Mouse (Mus musculus): ENCODE data around the gene Nr2c2. TPM values are rescaled to one million over a fixed set of nuclear protein-coding genes. Genes with fewer than 3 reads are reported as not detected.

The Nr2c2 gene
- polyA plus RNA-seq, 1 experiment from 2014 or later = 25.8 TPM

GRCm38 (mm10) chr6:92093869-92094268 is 2.7 kb downstream of the Nr2c2 start:
- Histone ChIP-seq H3K9ac (replicated peaks; ENCODE audit: low read depth, low read length) (no peak overlapping the region), H3K9me3 (ENCODE audit: control insufficient read depth, low read length) (no peaks in the 10 kb centered on the region), H3K4me1 (replicated peaks; ENCODE audit: control insufficient read depth, insufficient read depth, low read length) (peaks cover 27% of the 10 kb centered on the region), H3K4me2 (ENCODE audit: low read length) (no peak overlapping the region), H3K4me3 (replicated peaks; ENCODE audit: low read length) (no peak overlapping the region), H3K27ac (ENCODE audit: low read length) (no peak overlapping the region), H3K36me3 (ENCODE audit: control insufficient read depth, insufficient read depth) (no peaks in the 10 kb centered on the region), H3K27me3 (replicated peaks; ENCODE audit: control insufficient read depth, insufficient read depth, low read length) (no peaks in the 10 kb centered on the region)
- no peak for ATAC-seq
- WGBS = 89% methylated on average over 2 of the region's 2 CpGs

- Histone ChIP-seq H3K36me3 (ENCODE audit: control insufficient read depth, insufficient read depth) (no peaks in the 10 kb centered on the region), H3K4me1 (replicated peaks; ENCODE audit: control insufficient read depth, insufficient read depth, low read length) (peaks cover 1% of the 10 kb centered on the region; the same call in 1 of the 2 replicates), H3K27me3 (replicated peaks; ENCODE audit: control insufficient read depth, insufficient read depth, low read length) (no peaks in the 10 kb centered on the region), H3K9ac (replicated peaks; ENCODE audit: low read depth, low read length) (no peak overlapping the region), H3K9me3 (ENCODE audit: control insufficient read depth, low read length) (no peaks in the 10 kb centered on the region), H3K27ac (ENCODE audit: low read length) (no peak overlapping the region), H3K4me3 (replicated peaks; ENCODE audit: low read length) (no peak overlapping the region), H3K4me2 (ENCODE audit: low read length) (no peak overlapping the region)
- no peak for ATAC-seq
- WGBS = 74% methylated on average over 2 of the region's 2 CpGs
Observed at GRCm38 (mm10) chr6:92100679-92101360, 9.6 kb downstream of the Nr2c2 start.

GRCm38 (mm10) chr6:92124547-92124946 is 33.4 kb downstream of the Nr2c2 start:
- Histone ChIP-seq H3K9me3 (ENCODE audit: control insufficient read depth, low read length) (no peaks in the 10 kb centered on the region), H3K27ac (ENCODE audit: low read length) (no peak overlapping the region), H3K4me3 (replicated peaks; ENCODE audit: low read length) (no peak overlapping the region), H3K27me3 (replicated peaks; ENCODE audit: control insufficient read depth, insufficient read depth, low read length) (no peaks in the 10 kb centered on the region), H3K4me2 (ENCODE audit: low read length) (no peak overlapping the region), H3K36me3 (ENCODE audit: control insufficient read depth, insufficient read depth) (no peaks in the 10 kb centered on the region), H3K4me1 (replicated peaks; ENCODE audit: control insufficient read depth, insufficient read depth, low read length) (0 out of 2 replicates have a peak, but pooled peaks cover 3% of the 10 kb centered on the region), H3K9ac (replicated peaks; ENCODE audit: low read depth, low read length) (no peak overlapping the region)
- ATAC-seq = no peak

- no peaks in the 10 kb centered on the region for H3K27me3 ChIP-seq (replicated peaks; ENCODE audit: control insufficient read depth, insufficient read depth, low read length)
- 100% methylated on average over 1 of the region's 1 CpGs for WGBS
- no peak overlapping the region for H3K4me3 ChIP-seq (replicated peaks; ENCODE audit: low read length)
- 0 out of 2 replicates have a peak, but pooled peaks cover 3% of the 10 kb centered on the region for H3K4me1 ChIP-seq (replicated peaks; ENCODE audit: control insufficient read depth, insufficient read depth, low read length)
- no peaks in the 10 kb centered on the region for H3K9me3 ChIP-seq (ENCODE audit: control insufficient read depth, low read length)
- no peaks in the 10 kb centered on the region for H3K36me3 ChIP-seq (ENCODE audit: control insufficient read depth, insufficient read depth)
- H3K4me2 ChIP-seq (ENCODE audit: low read length) = no peak overlapping the region
- no peak overlapping the region for H3K9ac ChIP-seq (replicated peaks; ENCODE audit: low read depth, low read length)
- ATAC-seq = no peak
- H3K27ac ChIP-seq (ENCODE audit: low read length) = no peak overlapping the region
Observed at GRCm38 (mm10) chr6:92126861-92127468, 35.8 kb downstream of the Nr2c2 start.

GRCm38 (mm10) chr6:92131456-92131855 is 40.3 kb downstream of the Nr2c2 start:
- Histone ChIP-seq H3K27me3 (replicated peaks; ENCODE audit: control insufficient read depth, insufficient read depth, low read length) (no peaks in the 10 kb centered on the region), H3K4me1 (replicated peaks; ENCODE audit: control insufficient read depth, insufficient read depth, low read length) (no peaks in the 10 kb centered on the region)
- 92% methylated on average over 1 of the region's 1 CpGs for WGBS

GRCm38 (mm10) chr6:92132021-92132911 is 41.1 kb downstream of the Nr2c2 start:
- Histone ChIP-seq H3K4me3 (replicated peaks; ENCODE audit: low read length) (no peak overlapping the region), H3K9ac (replicated peaks; ENCODE audit: low read depth, low read length) (no peak overlapping the region), H3K4me1 (replicated peaks; ENCODE audit: control insufficient read depth, insufficient read depth, low read length) (no peaks in the 10 kb centered on the region), H3K27me3 (replicated peaks; ENCODE audit: control insufficient read depth, insufficient read depth, low read length) (no peaks in the 10 kb centered on the region), H3K27ac (ENCODE audit: low read length) (no peak overlapping the region), H3K4me2 (ENCODE audit: low read length) (no peak overlapping the region), H3K36me3 (ENCODE audit: control insufficient read depth, insufficient read depth) (no peaks in the 10 kb centered on the region), H3K9me3 (ENCODE audit: control insufficient read depth, low read length) (no peaks in the 10 kb centered on the region)
- WGBS = 100% methylated on average over 3 of the region's 3 CpGs
- no peak for ATAC-seq

More at GRCm38 (mm10) chr6:92131456-92131855, 40.3 kb downstream of the Nr2c2 start:
- Histone ChIP-seq H3K9ac (replicated peaks; ENCODE audit: low read depth, low read length) (no peak overlapping the region), H3K4me3 (replicated peaks; ENCODE audit: low read length) (no peak overlapping the region), H3K4me2 (ENCODE audit: low read length) (no peak overlapping the region), H3K9me3 (ENCODE audit: control insufficient read depth, low read length) (no peaks in the 10 kb centered on the region), H3K36me3 (ENCODE audit: control insufficient read depth, insufficient read depth) (no peaks in the 10 kb centered on the region), H3K27ac (ENCODE audit: low read length) (no peak overlapping the region)
- no peak for ATAC-seq

GRCm38 (mm10) chr6:92133617-92134016 is 42.4 kb downstream of the Nr2c2 start:
- no peaks in the 10 kb centered on the region for H3K27me3 ChIP-seq (replicated peaks; ENCODE audit: control insufficient read depth, insufficient read depth, low read length)
- no peaks in the 10 kb centered on the region for H3K36me3 ChIP-seq (ENCODE audit: control insufficient read depth, insufficient read depth)
- no peaks in the 10 kb centered on the region for H3K4me1 ChIP-seq (replicated peaks; ENCODE audit: control insufficient read depth, insufficient read depth, low read length)
- H3K27ac ChIP-seq (ENCODE audit: low read length) = no peak overlapping the region
- H3K9me3 ChIP-seq (ENCODE audit: control insufficient read depth, low read length) = no peaks in the 10 kb centered on the region
- no peak overlapping the region for H3K4me3 ChIP-seq (replicated peaks; ENCODE audit: low read length)
- no peak overlapping the region for H3K9ac ChIP-seq (replicated peaks; ENCODE audit: low read depth, low read length)
- ATAC-seq = no peak
- H3K4me2 ChIP-seq (ENCODE audit: low read length) = no peak overlapping the region
- 91% methylated on average over 2 of the region's 2 CpGs for WGBS

GRCm38 (mm10) chr6:92136356-92136755 is 45.2 kb downstream of the Nr2c2 start:
- WGBS = 77% methylated on average over 2 of the region's 2 CpGs
- H3K27ac ChIP-seq (ENCODE audit: low read length) = no peak overlapping the region
- H3K9me3 ChIP-seq (ENCODE audit: control insufficient read depth, low read length) = no peaks in the 10 kb centered on the region
- no peak overlapping the region for H3K4me2 ChIP-seq (ENCODE audit: low read length)
- no peak overlapping the region for H3K9ac ChIP-seq (replicated peaks; ENCODE audit: low read depth, low read length)
- ATAC-seq = no peak
- H3K36me3 ChIP-seq (ENCODE audit: control insufficient read depth, insufficient read depth) = peaks cover 3% of the 10 kb centered on the region; the same call in 1 of the 2 replicates
- H3K4me1 ChIP-seq (replicated peaks; ENCODE audit: control insufficient read depth, insufficient read depth, low read length) = no peaks in the 10 kb centered on the region
- H3K4me3 ChIP-seq (replicated peaks; ENCODE audit: low read length) = no peak overlapping the region
- no peaks in the 10 kb centered on the region for H3K27me3 ChIP-seq (replicated peaks; ENCODE audit: control insufficient read depth, insufficient read depth, low read length)

GRCm38 (mm10) chr6:92145881-92146280 is 54.7 kb downstream of the Nr2c2 start:
- Histone ChIP-seq H3K9ac (replicated peaks; ENCODE audit: low read depth, low read length) (no peak overlapping the region), H3K4me1 (replicated peaks; ENCODE audit: control insufficient read depth, insufficient read depth, low read length) (no peaks in the 10 kb centered on the region), H3K27me3 (replicated peaks; ENCODE audit: control insufficient read depth, insufficient read depth, low read length) (no peaks in the 10 kb centered on the region), H3K27ac (ENCODE audit: low read length) (no peak overlapping the region), H3K4me2 (ENCODE audit: low read length) (no peak overlapping the region), H3K9me3 (ENCODE audit: control insufficient read depth, low read length) (no peaks in the 10 kb centered on the region), H3K4me3 (replicated peaks; ENCODE audit: low read length) (no peak overlapping the region), H3K36me3 (ENCODE audit: control insufficient read depth, insufficient read depth) (peaks cover 13% of the 10 kb centered on the region)
- WGBS = 72% methylated on average over 4 of the region's 4 CpGs
- ATAC-seq = no peak

All from forebrain, embryonic 16.5 days (tissue).